Mouse (Mus musculus) spleen, adult 12 weeks (tissue): Measurements from ENCODE around the gene Stk17b.
"Not testable (repeated sequence)": the region's sequence is repeated elsewhere in the genome, so short reads cannot be mapped to it uniquely, and the experiment has no call there.

Experiments used
- DNase-seq: peaks from one replicate; pipeline ENCODE4 v3.0.0; 2022; ENCODE audit warnings: low spot score

The Stk17b gene

DNA sequence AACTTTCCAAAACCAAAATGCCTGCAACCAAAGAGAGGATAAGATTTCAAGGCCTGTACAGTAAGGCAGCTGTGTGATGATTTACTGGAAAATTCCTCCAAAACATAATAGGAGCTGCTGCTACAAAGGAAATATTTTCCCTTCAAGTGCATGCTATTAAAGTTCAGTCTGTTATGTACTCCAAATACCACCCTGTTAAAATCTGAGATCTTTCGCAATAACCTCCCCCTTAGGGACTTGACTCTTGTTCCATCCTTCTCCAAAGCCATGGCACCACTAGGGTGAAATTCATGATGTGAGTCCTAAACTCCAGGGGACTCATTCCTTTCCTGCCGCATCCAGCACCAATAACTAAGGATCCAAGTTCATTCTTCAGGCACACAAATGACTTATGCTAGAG, 58.1 kb downstream of the Stk17b start:
- no peak for DNase-seq

DNA sequence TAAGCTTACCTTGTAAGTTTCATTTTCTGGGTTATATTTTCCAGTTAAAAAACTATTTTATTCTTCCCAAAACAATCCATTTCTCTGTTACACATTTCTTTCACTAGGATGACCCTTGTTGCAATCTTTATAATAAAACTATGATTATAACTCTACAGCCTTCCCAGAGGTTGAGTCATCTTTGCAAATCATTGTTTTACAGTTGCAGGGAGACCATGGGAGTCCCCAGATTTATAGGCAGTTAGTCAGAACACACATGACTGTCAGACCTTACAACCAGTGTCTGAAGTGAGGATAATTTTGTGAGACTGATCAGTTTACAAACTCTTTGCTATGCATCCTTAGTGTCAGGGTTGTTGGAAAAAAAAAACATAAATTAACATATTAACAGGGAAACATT, 63.7 kb downstream of the Stk17b start:
- DNase-seq, result no peak

DNA sequence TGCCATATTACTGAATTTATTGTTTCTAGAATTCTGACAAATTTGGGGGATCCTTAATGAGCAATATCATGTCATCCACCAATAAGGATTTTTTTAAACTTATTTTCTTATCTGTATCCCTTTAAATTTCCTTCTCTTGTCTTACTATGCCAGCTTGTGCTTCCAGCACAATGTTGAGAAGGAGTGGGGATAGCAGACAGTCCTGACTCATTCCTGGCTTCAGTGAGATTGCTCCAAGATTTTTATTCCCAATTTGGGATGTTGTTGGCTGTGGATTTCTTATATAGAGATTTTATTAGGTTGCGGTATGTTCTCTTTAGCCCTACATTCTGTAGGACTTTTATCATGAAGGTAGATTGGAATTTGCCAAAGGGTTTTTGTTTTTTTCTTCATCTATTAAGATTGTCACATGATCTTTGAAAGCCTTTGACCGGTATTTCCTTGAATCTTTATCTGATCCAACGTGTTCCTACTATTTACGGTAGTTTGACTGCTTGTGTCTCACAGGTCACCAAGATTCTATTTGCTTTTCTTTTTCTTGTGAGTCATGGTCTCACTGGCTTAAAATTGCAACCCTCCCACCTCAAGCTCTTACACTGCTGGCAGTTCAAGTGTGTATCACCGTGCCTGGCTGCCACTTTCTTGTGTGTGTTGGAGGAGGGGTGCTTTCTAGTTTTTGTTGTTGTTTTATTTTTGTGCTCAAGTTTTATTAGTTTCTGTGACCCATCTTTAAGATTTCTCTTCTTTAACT, 64.2 kb downstream of the Stk17b start:
- no peak for DNase-seq

DNA sequence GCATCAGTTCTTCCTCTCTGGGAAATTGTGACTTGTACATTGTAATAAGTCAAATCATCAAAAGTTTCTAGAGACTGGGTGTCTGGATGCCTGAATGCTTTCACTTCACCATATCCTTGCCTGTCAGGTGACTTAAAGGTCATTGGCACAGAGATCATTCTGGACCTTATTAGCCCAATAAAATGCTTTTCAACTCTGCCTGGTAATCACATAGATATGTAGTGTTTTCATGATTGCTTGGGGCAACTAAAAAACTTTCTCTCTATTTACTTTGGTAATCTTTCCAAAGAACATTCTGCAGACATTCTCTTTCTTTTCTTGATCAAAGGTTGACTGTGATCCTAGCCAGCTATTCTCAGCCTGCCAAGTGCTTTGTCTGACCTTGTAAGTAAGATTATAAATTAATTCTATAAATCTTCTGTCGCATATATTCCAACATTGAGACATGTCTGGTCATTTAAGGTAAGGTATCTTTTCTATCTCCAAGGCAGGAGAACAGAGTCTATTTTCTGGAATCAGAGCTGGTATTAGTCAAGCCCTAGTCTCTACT, 69.0 kb downstream of the Stk17b start:
- DNase-seq, result no peak

DNA sequence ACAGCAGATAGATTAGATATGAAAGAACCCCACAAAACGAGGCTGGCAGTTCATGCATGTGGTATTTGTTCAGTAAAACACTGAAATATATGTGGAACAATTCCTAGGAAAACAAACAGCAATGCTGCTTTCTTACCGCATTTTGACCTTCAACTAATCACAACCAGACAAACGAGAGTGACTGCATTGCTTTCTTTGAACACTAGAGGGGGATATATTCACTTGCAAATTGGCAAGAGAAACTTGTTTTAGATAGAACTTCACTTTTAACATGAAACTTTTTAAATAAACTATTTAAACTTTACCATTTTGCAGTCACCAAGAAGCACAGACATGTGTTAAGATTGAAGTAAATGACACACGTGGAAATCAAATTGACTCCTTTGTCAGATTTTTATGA, 69.6 kb downstream of the Stk17b start:
- no peak for DNase-seq

DNA sequence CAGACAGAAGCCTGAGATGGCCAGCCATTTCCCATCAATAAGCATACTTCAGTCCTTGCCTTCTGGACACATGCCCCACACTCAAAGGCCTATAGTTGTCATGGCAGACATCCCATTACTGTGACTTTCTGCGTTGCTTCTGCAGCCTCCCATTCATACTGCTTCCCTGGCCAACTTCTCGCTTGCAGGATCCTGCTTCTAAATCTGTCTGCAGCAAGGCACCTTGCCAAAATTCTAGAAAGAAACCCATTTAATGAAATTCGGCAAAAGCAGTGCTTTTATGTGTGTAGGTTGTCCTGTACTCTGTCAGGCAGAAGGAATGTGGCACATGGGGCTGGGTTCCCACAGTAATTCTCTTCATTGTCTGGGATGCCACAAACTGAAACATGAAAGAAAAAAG, 71.6 kb downstream of the Stk17b start:
- DNase-seq, result not testable (repeated sequence)

DNA sequence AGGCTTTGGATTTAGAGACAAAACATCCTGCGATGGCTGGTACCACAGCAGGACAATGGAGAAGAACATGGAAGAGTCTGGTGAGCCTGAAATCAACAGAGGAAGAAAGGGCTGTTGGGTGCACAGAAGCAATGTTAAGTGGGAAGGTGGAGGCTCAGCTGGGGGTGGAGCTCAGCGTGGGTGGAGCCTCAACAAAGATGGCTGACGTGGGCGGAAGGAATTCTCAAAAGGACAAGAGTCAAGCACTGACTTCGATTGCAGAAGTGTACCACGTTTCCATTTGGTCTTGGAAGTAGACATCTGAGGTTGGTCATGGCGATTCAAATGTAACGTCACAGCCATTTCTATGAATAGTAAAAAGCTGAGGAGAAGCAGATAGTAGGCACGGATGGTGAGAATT, 74.0 kb downstream of the Stk17b start:
- DNase-seq, result no peak

DNA sequence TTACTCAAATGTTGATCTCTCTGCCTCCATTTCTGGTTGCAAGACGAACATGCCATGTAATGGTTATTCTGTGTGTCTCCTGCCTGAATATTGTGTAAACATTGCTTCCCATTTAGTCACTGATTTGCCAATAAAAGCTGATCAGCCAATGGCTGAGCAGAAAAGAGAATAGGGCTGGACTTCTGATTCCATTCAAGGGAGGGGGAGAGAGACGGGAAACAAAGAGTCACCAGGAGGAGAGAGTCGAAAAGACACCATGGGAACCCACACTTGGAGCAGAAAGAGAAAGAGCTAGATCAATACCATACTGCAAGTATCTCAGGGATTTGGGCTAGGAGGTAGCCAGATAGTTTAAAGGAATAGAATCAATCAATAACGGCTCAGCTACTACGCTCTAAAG, 75.4 kb downstream of the Stk17b start:
- not testable (repeated sequence) for DNase-seq

DNA sequence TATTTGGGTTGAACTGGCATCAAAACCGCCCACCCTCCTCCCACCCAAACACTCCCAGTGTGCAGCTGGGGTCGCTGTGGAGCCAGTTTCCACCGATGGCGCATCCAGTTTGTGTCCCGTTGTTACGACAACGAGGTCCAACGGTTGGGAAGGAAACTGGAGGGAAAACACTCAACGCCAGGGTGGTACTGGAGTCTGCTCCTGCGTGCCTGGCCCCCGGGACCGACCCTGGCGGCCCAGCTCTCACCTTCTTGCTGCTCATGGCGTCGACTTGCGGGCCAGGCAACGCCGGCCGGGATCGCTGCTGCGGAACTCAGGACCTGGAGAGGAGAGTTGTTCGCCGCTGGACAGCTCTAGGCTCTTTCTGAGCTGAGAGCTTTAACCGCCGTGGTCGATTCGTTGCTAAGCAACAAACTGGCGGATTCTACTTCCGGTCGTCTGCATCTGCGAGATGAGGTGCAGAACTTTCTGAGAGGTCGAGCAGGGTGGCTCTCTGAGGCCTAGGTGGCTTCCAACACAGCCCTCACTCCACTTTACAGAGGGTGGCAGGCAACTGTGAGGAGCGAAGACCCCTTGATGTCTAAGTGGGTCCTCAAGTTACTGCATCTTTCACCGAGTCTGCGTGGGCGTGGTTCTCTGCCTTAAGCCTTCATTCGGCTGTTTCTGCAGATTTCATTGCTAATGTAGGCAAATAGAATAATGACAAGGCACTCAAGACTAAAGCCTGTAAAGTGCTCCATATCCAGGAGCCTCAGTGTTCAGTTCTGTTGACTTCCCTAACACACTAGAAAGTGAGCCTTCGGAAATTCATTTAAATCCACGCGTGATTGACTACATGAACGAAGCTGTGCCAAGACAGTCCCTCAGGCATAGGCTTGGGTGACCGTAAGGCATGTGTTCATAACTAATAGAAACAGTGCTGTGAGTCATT, 78.3 kb downstream of the Stk17b start, which contains the start of gene Dnah7a:
Dnah7a (minus strand) TSS at position 354 of the 931 bp plus-strand sequence.
- DNase-seq, result no peak
